ENCODE assay signal across 11 mouse cellular contexts in the genomic region with DNA sequence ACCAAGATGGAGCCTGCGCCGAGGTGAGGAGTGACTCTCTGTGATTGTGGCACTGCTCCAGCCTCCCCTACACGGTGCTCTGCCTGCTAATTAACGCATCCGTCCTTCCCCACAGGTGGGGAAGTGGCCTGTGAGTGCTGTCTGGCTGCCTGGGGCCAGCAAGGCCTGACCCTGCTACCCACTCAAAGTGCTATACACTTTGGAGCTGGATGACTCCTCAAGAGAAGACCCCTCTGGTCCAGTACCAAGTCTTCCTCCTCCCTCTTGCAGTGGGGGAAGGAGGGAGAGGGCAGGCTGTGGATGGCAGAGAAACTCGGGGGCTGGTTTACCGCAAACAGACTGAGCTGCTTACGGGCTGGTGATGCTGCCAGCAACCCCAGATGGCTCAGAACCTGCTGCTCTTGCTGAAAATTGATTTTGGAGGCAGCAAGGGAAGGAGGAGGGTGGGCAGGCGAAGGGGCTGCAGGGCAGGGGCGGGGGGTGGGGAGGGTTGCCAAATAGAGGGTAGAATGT.
A peak's percentile ranks its signal among the peaks of the same experiment; 100 is the strongest.
DNase-seq lines count a peak whose midpoint lies in the region; ATAC-seq and TF ChIP-seq lines count a peak whose summit lies in the region.
"Had no signal": no experiment of that assay in that cellular context is flagged by ENCODE, and none has a peak within 500 bp of the region (broad histone marks: within the 10 kb centered on the region; RNA-seq: fewer than 3 reads in every experiment).

No protein-coding gene starts in this region.

- H3K36me3 ChIP-seq in midbrain, embryonic 16.5 days (ENCODE audit: control insufficient read depth, insufficient read depth, low read length) = no peaks in the 10 kb centered on the region
- no peaks in the 10 kb centered on the region for H3K36me3 ChIP-seq in midbrain, embryonic 13.5 days
- H3K36me3 ChIP-seq in lung, postnatal 0 days (ENCODE audit: insufficient read depth, low read length) = no peaks in the 10 kb centered on the region
- H3K36me3 ChIP-seq: neural tube, embryonic 13.5 days had no signal

- H3K4me1 ChIP-seq in midbrain, embryonic 16.5 days (ENCODE audit: control insufficient read depth, insufficient read depth, low read length) = no peaks in the 10 kb centered on the region
- no peaks in the 10 kb centered on the region for H3K4me1 ChIP-seq in midbrain, embryonic 13.5 days (replicated peaks)
- H3K4me1 ChIP-seq in lung, postnatal 0 days (ENCODE audit: insufficient read depth, low read depth, low read length) = no peaks in the 10 kb centered on the region
- H3K4me1 ChIP-seq: neural tube, embryonic 13.5 days had no signal

- no peak overlapping the region for H3K4me3 ChIP-seq in midbrain, embryonic 16.5 days (ENCODE audit: low read depth, low read length)
- no peak overlapping the region for H3K4me3 ChIP-seq in midbrain, embryonic 13.5 days (replicated peaks)
- H3K4me3 ChIP-seq in lung, postnatal 0 days (ENCODE audit: low read depth, low read length) = no peak overlapping the region
- H3K4me3 ChIP-seq: neural tube, embryonic 13.5 days had no signal

- 58% methylated on average over 10 of the region's 10 CpGs for WGBS in midbrain, embryonic 16.5 days
- WGBS in midbrain, embryonic 13.5 days = 71% methylated on average over 10 of the region's 10 CpGs
- WGBS in lung, postnatal 0 days = 51% methylated on average over 10 of the region's 10 CpGs

- no peak overlapping the region for H3K27ac ChIP-seq in midbrain, embryonic 16.5 days (ENCODE audit: low read length)
- no peak overlapping the region for H3K27ac ChIP-seq in midbrain, embryonic 13.5 days
- no peak overlapping the region for H3K27ac ChIP-seq in lung, postnatal 0 days (ENCODE audit: low read length)
- H3K27ac ChIP-seq: neural tube, embryonic 13.5 days had no signal

- H3K9me3 ChIP-seq in midbrain, embryonic 16.5 days (replicated peaks; ENCODE audit: control insufficient read depth, low read length, poor library complexity, severe bottlenecking) = no peaks in the 10 kb centered on the region
- no peaks in the 10 kb centered on the region for H3K9me3 ChIP-seq in midbrain, embryonic 13.5 days
- no peaks in the 10 kb centered on the region for H3K9me3 ChIP-seq in lung, postnatal 0 days (ENCODE audit: low read length)
- H3K9me3 ChIP-seq: neural tube, embryonic 13.5 days had no signal

- TF ChIP-seq EP300 in lung, postnatal 0 days (IDR thresholded peaks at IDR 0.05) = no peak

- ATAC-seq in midbrain, embryonic 16.5 days = peak; percentile 45; the same call in 1 of the 2 replicates
- no peak for ATAC-seq in midbrain, embryonic 13.5 days
- ATAC-seq in lung, postnatal 0 days = no peak
- ATAC-seq: activated CD4-positive, CD25-positive, alpha-beta regulatory T cell, adult 4 months had no signal

- no peaks in the 10 kb centered on the region for H3K27me3 ChIP-seq in midbrain, embryonic 16.5 days (ENCODE audit: control insufficient read depth, insufficient read depth, low read depth, low read length)
- no peaks in the 10 kb centered on the region for H3K27me3 ChIP-seq in midbrain, embryonic 13.5 days
- H3K27me3 ChIP-seq in lung, postnatal 0 days (replicated peaks; ENCODE audit: insufficient read depth, low read length) = no peaks in the 10 kb centered on the region
- H3K27me3 ChIP-seq: neural tube, embryonic 13.5 days had no signal

- TF ChIP-seq CTCF in lung, postnatal 0 days (IDR thresholded peaks at IDR 0.05) = no peak

- H3K9ac ChIP-seq in midbrain, embryonic 16.5 days (ENCODE audit: low read depth, low read length) = no peak overlapping the region
- H3K9ac ChIP-seq in midbrain, embryonic 13.5 days (replicated peaks) = no peak overlapping the region
- no peak overlapping the region for H3K9ac ChIP-seq in lung, postnatal 0 days (replicated peaks; ENCODE audit: low read depth)
- H3K9ac ChIP-seq: neural tube, embryonic 13.5 days had no signal

- H3K4me2 ChIP-seq in midbrain, embryonic 16.5 days (ENCODE audit: low read length) = no peak overlapping the region
- no peak overlapping the region for H3K4me2 ChIP-seq in midbrain, embryonic 13.5 days (replicated peaks)
- no peak overlapping the region for H3K4me2 ChIP-seq in lung, postnatal 0 days (replicated peaks; ENCODE audit: low read depth, low read length)
- H3K4me2 ChIP-seq: neural tube, embryonic 13.5 days had no signal

- DNase-seq in frontal cortex, adult 2 months (ENCODE audit: extremely low spot score in 1 of 2, low spot score in 1 of 2) = peak; percentile 9 to 20
- DNase-seq in layer of hippocampus, postnatal 25 days (ENCODE audit: extremely low spot score in 1 of 2, low spot score in 1 of 2) = peak; percentile 34 to 42
- DNase-seq in telencephalon, adult 2 months (ENCODE audit: low read depth, low spot score) = peak; percentile 50
- no peak for DNase-seq in kidney, postnatal 36 days
- no peak for DNase-seq in lung, postnatal 0 days (ENCODE audit: low spot score)
- no peak for DNase-seq in adrenal gland, postnatal 36 days
- DNase-seq: thymus, postnatal 14 days had no signal

Comparison
In these comparisons a context has a peak if more than half of its experiments do, and no peak if none do; other contexts are left out.
1. DNase-seq: peak in frontal cortex, adult 2 months (2 of 2), layer of hippocampus, postnatal 25 days (2 of 2) and telencephalon, adult 2 months (single experiment); none in kidney, postnatal 36 days (0 of 2), lung, postnatal 0 days (single experiment) and adrenal gland, postnatal 36 days (0 of 2).